Mouse (Mus musculus) olfactory bulb, adult 2 months (tissue): ENCODE measurements around the gene Nxph4. TPM values are rescaled to one million over a fixed set of nuclear protein-coding genes. Genes with fewer than 3 reads are reported as not detected.

Experiments
- H3K27ac ChIP-seq: fragments of 200-500 bp; 2 replicates; pipeline ENCODE4 v1.5.1; 2012; ENCODE audit warnings: low read depth, low read length; ENCODE audit not compliant: insufficient read depth
- H3K4me1 ChIP-seq: fragments of 200-500 bp; 2 replicates; pipeline ENCODE4 v1.6.1; 2012; ENCODE audit warnings: low read length; ENCODE audit not compliant: control insufficient read depth, insufficient read depth
- H3K4me3 ChIP-seq: fragments of 200-500 bp; 2 replicates; pipeline ENCODE4 v1.5.1; 2012; ENCODE audit warnings: mild to moderate bottlenecking, low read depth, low read length, moderate library complexity; ENCODE audit not compliant: insufficient read depth
- CTCF ChIP-seq: fragments of 200-500 bp; IDR thresholded peaks from 2 replicates; pipeline ENCODE4 v1.5.1; 2012; ENCODE audit warnings: low read depth, mild to moderate bottlenecking, low read length, moderate library complexity; ENCODE audit not compliant: insufficient read depth
- POLR2A ChIP-seq: fragments of 200-500 bp; IDR thresholded peaks from 2 replicates; pipeline ENCODE4 v1.6.1; 2012; ENCODE audit warnings: mild to moderate bottlenecking, low read depth, low read length, moderate library complexity; ENCODE audit not compliant: insufficient read depth
- WGBS: fragments of 180-500 bp; shearing (Covaris S2); methylation state at CpG from one replicate; pipeline ENCODE4 v1.1.7; 2018; 5-methylcytosine and 5-hydroxymethylcytosine counted together
- polyA plus RNA-seq: library from polyadenylated mRNA; stranded (reverse); fragments of >200 nt; gene quantifications from 2 replicates; pipeline ENCODE4 v1.2.4, GENCODE M21; 2012; ENCODE audit warnings: low replicate concordance; ENCODE audit not compliant: missing spikeins, insufficient read depth, insufficient read length

Gene Nxph4
- not detected in 2 replicates for polyA plus RNA-seq

DNA sequence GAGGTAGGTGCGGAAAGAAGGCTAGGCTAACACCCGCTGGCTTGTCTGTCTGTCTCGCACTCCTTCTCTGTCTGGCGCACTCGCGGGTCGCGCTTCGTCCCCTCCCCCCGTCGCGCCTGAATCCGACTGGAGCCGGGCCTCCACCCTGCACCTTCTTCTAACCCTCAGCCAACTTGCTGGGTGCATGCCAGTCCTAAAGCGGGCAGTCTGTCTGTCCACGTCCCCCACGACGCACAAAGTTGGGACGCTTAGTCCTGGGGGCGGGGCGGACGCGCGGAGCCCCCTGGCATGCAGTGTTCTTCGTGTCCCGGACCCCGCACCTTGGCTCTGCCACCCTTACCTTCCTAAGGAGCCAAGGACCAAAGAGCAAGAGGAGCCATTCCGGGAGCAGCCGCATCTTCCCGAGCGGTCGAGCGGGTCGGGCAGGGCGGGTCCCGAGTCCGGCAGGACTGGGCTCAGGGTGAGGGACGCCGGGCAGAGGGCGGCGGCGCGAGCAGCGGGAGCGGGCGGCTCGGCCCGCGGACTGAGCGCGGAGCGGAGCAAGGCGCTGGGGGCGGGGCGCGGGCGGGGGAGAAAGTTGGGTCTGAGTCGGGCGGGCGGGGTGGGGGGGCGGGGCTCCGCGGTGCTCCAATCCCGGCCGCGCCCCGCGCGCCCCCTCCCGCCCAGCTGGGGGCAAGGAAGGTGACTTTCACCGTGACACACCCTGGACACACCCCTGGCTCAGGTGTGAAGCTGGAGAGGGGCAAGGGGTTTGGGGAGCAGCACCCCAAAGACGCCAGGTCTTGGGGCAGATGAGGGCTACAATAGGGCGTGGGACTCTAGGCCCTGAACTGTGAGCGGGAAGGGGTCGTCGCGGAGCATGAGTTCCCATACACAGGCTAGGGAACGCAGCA is at the start of gene Nxph4:
Gene Nxph4, minus strand, starts transcription at position 524 of the 893 bp plus-strand sequence.
- peaks cover 32% of the 10 kb centered on the region for H3K4me1 ChIP-seq
- H3K27ac ChIP-seq = no peak within 1 kb of the TSS
- TF ChIP-seq POLR2A (no peak), CTCF (no peak)
- H3K4me3 ChIP-seq = peak within 1 kb of the TSS; percentile 51
- WGBS = 2% methylated on average over 65 of the region's 78 CpGs

DNA sequence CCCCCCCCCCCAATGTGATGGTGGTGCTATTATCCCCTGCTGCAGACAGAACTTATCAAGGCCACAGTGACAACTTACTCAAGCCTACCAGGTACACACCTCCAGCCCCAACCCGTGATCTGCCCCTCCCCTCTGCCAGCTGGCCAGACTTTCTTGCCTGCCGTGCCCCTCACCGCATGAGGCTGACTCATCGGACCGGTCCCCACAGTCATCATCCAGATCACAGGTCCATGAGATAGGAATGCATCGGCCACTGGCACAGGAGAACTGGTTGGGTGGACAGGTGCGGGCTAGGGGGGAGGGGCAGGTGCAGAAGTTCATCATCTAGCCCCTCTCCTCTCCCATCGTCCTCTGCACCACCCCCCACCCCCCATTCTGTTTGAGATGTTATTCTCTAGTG is 49.3 kb upstream of the Nxph4 start:
- no peak overlapping the region for H3K4me3 ChIP-seq
- no peak overlapping the region for H3K27ac ChIP-seq
- no peaks in the 10 kb centered on the region for H3K4me1 ChIP-seq
- TF ChIP-seq POLR2A (no peak), CTCF (no peak)
- WGBS = 73% methylated on average over 8 of the region's 8 CpGs

DNA sequence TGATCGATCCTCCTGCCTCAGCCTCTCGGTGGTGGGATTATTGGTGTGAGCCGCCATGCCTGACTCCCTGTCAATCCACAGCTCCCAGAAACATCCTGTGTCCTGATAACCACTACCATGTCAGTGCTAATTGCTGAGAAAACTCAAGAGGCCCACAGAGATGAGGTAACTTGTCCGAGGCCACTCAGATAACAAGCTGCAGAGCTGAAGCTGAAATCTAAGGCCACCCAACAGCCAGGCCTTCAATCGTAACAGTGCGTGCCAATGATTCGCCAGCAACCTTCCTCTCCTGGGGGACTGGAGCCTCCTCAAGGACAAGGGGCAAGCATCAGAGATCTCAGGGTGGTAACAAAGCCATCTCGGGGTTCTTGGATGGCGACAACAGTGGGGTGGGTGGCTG is 46.9 kb upstream of the Nxph4 start:
- H3K27ac ChIP-seq = no peak overlapping the region
- TF ChIP-seq CTCF = no peak
- no peak for TF ChIP-seq POLR2A
- H3K4me1 ChIP-seq = peaks cover 6% of the 10 kb centered on the region
- WGBS = 97% methylated on average over 9 of the region's 9 CpGs
- no peak overlapping the region for H3K4me3 ChIP-seq

DNA sequence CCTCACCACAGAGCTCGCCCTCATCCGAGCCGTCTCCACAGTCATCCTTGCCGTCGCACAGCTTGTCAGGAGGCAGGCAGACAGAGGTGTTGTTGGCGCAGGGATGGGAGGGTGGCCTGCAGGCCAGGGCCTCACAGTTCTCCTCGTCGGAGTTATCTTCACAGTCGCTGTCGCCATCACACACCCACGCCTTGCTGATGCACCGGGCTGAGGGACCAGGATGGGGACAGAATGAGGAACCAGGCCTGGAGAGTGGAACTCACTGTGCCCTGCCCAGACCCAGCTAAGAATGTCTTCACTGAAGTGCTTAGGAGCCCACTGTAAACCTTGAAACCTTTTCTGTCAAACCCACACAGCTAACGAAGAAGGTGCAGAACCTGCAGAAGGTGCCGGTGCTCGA is 43.6 kb upstream of the Nxph4 start:
- Histone ChIP-seq H3K27ac (no peak overlapping the region), H3K4me3 (no peak overlapping the region), H3K4me1 (peaks cover 8% of the 10 kb centered on the region)
- TF ChIP-seq CTCF (no peak), POLR2A (no peak)
- WGBS = 78% methylated on average over 15 of the region's 15 CpGs

DNA sequence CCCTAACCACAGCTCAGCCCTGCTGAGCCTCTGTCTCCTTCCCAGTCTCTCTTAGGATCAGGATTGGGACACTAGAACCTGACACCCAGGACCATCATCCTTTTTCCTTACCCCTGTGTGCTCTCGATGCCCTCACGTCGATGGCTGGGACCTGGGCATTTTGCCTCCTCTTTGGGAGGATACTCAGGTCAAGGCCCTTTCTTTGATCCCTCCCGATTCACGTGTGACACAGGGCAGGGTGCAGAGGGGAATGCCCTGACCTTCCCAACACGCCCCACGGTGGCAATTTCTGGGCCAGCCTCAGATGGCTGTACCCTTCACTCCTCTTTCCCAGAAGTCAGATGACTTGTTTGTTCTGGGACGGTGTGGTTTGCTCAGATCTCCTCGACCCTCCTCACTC is 42.8 kb upstream of the Nxph4 start:
- TF ChIP-seq CTCF (no peak), POLR2A (no peak)
- Histone ChIP-seq H3K4me3 (no peak overlapping the region), H3K27ac (no peak overlapping the region), H3K4me1 (peaks cover 8% of the 10 kb centered on the region)
- WGBS = 89% methylated on average over 9 of the region's 9 CpGs

DNA sequence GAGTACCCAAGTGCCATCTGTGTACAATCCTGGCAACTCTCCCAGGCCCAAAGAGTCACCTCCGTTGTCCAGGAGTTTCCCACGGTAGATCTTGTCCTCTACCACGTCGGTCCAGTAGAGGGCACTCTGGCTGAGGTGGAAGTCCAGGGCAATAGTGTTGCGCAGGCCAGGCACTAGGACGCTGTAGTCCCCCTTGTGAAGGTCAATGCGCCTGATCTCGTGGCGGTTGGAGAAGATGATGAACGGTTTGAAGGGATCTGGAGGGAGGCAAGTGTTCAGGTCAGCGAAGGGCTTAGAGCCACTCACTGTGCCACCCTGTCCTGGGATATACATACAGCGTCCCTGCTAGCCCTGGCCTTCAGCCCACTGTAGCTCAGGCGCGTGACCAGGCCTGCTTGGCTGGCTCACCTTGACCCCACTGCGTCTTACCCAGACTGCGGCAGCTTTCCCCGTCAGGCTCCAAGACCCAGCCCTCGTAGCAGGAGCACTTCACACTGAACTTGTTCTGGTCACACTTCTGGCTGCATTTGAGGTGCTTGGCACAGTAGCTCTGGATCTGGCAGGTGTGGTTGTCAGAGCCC is 42.1 kb upstream of the Nxph4 start:
- peak; percentile 61; the same call in 1 of the 2 replicates for TF ChIP-seq CTCF
- no peak for TF ChIP-seq POLR2A
- Histone ChIP-seq H3K4me1 (peaks cover 8% of the 10 kb centered on the region), H3K4me3 (no peak overlapping the region), H3K27ac (no peak overlapping the region)
- WGBS = 60% methylated on average over 18 of the region's 18 CpGs

DNA sequence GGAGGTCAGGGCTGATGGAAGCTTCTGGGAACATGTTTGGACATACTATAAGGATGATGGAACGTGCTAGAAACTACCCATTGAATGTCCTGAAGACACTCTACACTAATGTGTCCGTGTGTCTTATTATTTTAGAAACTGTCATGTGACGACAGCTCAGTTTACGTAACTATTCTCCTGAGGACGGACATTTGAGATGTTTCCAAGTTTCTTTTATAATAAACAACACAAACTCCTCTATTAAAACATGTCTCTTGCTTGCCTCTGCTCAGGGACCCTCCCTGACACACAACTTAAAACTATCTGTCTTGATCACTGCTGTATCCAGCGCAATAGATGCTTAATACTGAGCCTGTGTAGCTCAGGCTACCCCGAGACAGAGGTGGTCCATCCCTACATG is 41.4 kb upstream of the Nxph4 start:
- Histone ChIP-seq H3K4me1 (peaks cover 8% of the 10 kb centered on the region), H3K27ac (no peak overlapping the region), H3K4me3 (no peak overlapping the region)
- 80% methylated on average over 7 of the region's 7 CpGs for WGBS
- TF ChIP-seq CTCF = no peak
- no peak for TF ChIP-seq POLR2A

DNA sequence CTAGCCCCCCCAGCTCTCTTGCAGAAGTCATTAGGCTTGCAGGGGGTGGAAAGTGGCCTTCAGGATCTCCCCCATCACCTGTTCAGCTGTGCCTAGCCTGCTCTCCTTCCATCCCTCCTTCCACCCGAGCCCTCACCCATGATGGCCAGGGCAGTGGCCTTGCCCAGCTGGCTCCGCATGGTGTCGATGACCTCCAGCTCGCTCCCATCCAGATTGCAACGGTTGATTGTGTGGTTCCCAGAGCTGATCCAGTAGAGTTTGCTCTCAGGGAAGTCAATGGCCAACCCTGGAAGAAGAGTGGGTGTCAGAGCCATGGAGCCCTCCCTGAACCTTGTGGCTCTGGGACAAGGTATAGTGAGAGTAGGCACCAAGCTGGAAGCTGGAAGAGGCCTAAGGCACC is 37.9 kb upstream of the Nxph4 start:
- no peak for TF ChIP-seq POLR2A
- no peak for TF ChIP-seq CTCF
- no peak overlapping the region for H3K27ac ChIP-seq
- H3K4me1 ChIP-seq = peaks cover 12% of the 10 kb centered on the region
- WGBS = 90% methylated on average over 5 of the region's 5 CpGs
- H3K4me3 ChIP-seq = no peak overlapping the region
